Mouse (Mus musculus) forebrain, embryonic 14.5 days (tissue): Measurements from ENCODE around the gene Lrat. TPM values are rescaled to one million over a fixed set of nuclear protein-coding genes. Genes with fewer than 3 reads are reported as not detected.

Source experiments
- polyA plus RNA-seq: library from polyadenylated mRNA; unstranded; fragments of >200 nt; fragmentation: Nextera tagmentation; extraction: Ambion mirVana; gene quantifications from 2 replicates; pipeline ENCODE4 v1.2.1, GENCODE M21; 2014

The Lrat gene
- polyA plus RNA-seq, 1 experiment from 2014 or later = 0.05 TPM

Other genes starting within 250 kb of the Lrat start
- 1.3 and 1.7 TPM in 2 replicates for gene Rbm46, start 27.5 kb downstream of the Lrat start, polyA plus RNA-seq
- gene Fgg, start 103.8 kb upstream of the Lrat start, polyA plus RNA-seq = not detected in 2 replicates
- gene Fga, start 122.1 kb upstream of the Lrat start, polyA plus RNA-seq = not detected in 2 replicates
- not detected in 2 replicates for gene Fgb, start 145.9 kb upstream of the Lrat start, polyA plus RNA-seq
- gene Plrg1, start 151.5 kb upstream of the Lrat start, polyA plus RNA-seq = 140 and 145 TPM in 2 replicates
- 0.27 and 0.45 TPM in 2 replicates for gene Dchs2, start 224.0 kb upstream of the Lrat start, polyA plus RNA-seq